ENCODE assay signal across 26 mouse cellular contexts in the genomic region with DNA sequence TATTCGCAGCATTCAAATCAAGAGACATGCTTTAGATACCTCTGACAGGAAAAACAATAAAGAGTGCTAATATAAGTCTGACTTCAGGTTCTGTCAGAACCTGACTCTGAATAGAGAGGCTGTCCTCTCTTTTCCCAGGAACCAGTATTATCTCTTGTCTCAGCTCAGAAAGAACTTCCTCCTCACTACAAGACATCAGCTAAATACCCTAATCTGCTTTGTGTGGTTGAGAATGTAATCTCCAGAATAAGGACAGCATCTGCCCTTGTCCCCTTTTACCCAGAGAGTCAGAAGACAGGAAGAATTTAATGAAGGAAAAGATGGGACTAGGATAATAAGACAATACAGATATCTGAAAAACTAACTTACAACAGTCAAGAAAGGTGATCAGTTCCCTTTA. TPM values are rescaled to one million over a fixed set of nuclear protein-coding genes. Genes with fewer than 3 reads are reported as not detected.
"Had no signal": no experiment of that assay in that cellular context is flagged by ENCODE, and none has a peak within 500 bp of the region (broad histone marks: within the 10 kb centered on the region; RNA-seq: fewer than 3 reads in every experiment).

No protein-coding gene starts in this region.

- H3K9ac ChIP-seq: lung, embryonic 14.5 days had no signal

- H3K27ac ChIP-seq: left cerebral cortex, adult 2 months; macrophage had no signal

- DNase-seq: kidney, adult 18-20 months; kidney, adult 9 months; kidney, postnatal 14 days; kidney, postnatal 4 days; lung, embryonic 14.5 days; midbrain, embryonic 14.5 days; right cerebral cortex, adult 18-20 months; right cerebral cortex, postnatal 14 days; right cerebral cortex, postnatal 4 days; thymus, adult 2 months; thymus, postnatal 14 days; thymus, postnatal 4 days had no signal

- H3K9me3 ChIP-seq: megakaryocyte, embryonic 14.5 days had no signal

- ATAC-seq: lung, postnatal 0 days had no signal

- H3K27me3 ChIP-seq: megakaryocyte, embryonic 14.5 days had no signal

- H3K4me3 ChIP-seq: left cerebral cortex, adult 2 months; megakaryocyte, embryonic 14.5 days had no signal

- H3K4me2 ChIP-seq: lung, embryonic 14.5 days; midbrain, embryonic 11.5 days had no signal

RNA-seq across cellular contexts. Expression of gene Gm28635, which starts 25.7 kb away (rescaled TPM):
- total RNA-seq: liver, adult 2 months; midbrain, postnatal 0 days had no signal
- polyA plus RNA-seq: kidney, embryonic 16.5 days; limb, embryonic 11.5 days; limb, embryonic 14.5 days; liver, adult 2 months; liver, embryonic 16.5 days; lung, embryonic 14.5 days; lung, postnatal 0 days; macrophage; midbrain, embryonic 11.5 days; midbrain, embryonic 14.5 days; midbrain, postnatal 0 days; neural tube, embryonic 11.5 days; stomach, embryonic 14.5 days; stomach, postnatal 0 days; thymus, adult 2 months had no signal
